Mouse (Mus musculus) ES-E14 (cell line): Measurements from ENCODE around the gene Rtkn2.

Source experiments
- CHD2 ChIP-seq: IDR thresholded peaks from 2 replicates; pipeline ENCODE4 v1.6.1; 2014; ENCODE audit warnings: mild to moderate bottlenecking, low read depth, low read length, inconsistent platforms
- HCFC1 ChIP-seq: IDR thresholded peaks from 2 replicates; pipeline ENCODE4 v1.6.1; 2012; ENCODE audit warnings: low read length, inconsistent platforms, borderline replicate concordance; ENCODE audit not compliant: insufficient read depth

GRCm38 (mm10) chr10:67983776-67984175 lies 4.4 kb downstream of the Rtkn2 start:
- TF ChIP-seq CHD2: no peak
- no peak for TF ChIP-seq HCFC1
